Mouse (Mus musculus): ENCODE measurements at regions not wholly inside any gene's neighbourhood (a gene's known extent, or its start where the extent isn't known, plus 50 kb on each side); places are given as distances from the start of the nearest gene placed in this dataset.

- no peak for DNase-seq (ENCODE audit: low spot score)
Measured at GRCm38 (mm10) chr15:39998063-39998462, 136.1 kb upstream of the 9330182O14Rik start.

GRCm38 (mm10) chr15:40000022-40000421, 134.1 kb upstream of the 9330182O14Rik start:
- DNase-seq (ENCODE audit: low spot score): no peak

- no peak for DNase-seq (ENCODE audit: low spot score)
Measured at GRCm38 (mm10) chr15:40005096-40005495, 129.1 kb upstream of the 9330182O14Rik start.

GRCm38 (mm10) chr15:40007844-40008243, 126.3 kb upstream of the 9330182O14Rik start:
- DNase-seq (ENCODE audit: low spot score): peak; percentile 27

- no peak for DNase-seq (ENCODE audit: low spot score)
Measured at GRCm38 (mm10) chr15:40013833-40014232, 120.3 kb upstream of the 9330182O14Rik start.

- DNase-seq (ENCODE audit: low spot score): no peak
Measured at GRCm38 (mm10) chr15:40017019-40017418, 117.1 kb upstream of the 9330182O14Rik start.

- DNase-seq (ENCODE audit: low spot score): no peak
Measured at GRCm38 (mm10) chr15:40017597-40017996, 116.6 kb upstream of the 9330182O14Rik start.

GRCm38 (mm10) chr15:40018047-40018791, 115.9 kb upstream of the 9330182O14Rik start:
- peak; percentile 13 for DNase-seq (ENCODE audit: low spot score)

GRCm38 (mm10) chr15:40018792-40019151, 115.4 kb upstream of the 9330182O14Rik start:
- DNase-seq (ENCODE audit: low spot score): no peak

GRCm38 (mm10) chr15:40019226-40019625, 114.9 kb upstream of the 9330182O14Rik start:
- no peak for DNase-seq (ENCODE audit: low spot score)

GRCm38 (mm10) chr15:40020097-40020496, 114.1 kb upstream of the 9330182O14Rik start:
- DNase-seq (ENCODE audit: low spot score): no peak

GRCm38 (mm10) chr15:40020646-40021045, 113.5 kb upstream of the 9330182O14Rik start:
- no peak for DNase-seq (ENCODE audit: low spot score)

- no peak for DNase-seq (ENCODE audit: low spot score)
Measured at GRCm38 (mm10) chr15:40023195-40023594, 111.0 kb upstream of the 9330182O14Rik start.

GRCm38 (mm10) chr15:40032088-40032487, 102.1 kb upstream of the 9330182O14Rik start:
- no peak for DNase-seq (ENCODE audit: low spot score)

GRCm38 (mm10) chr15:40036181-40036580, 98.0 kb upstream of the 9330182O14Rik start:
- no peak for DNase-seq (ENCODE audit: low spot score)

GRCm38 (mm10) chr15:40037266-40037665, 96.9 kb upstream of the 9330182O14Rik start:
- DNase-seq (ENCODE audit: low spot score): no peak

- DNase-seq (ENCODE audit: low spot score): peak; percentile 7
Measured at GRCm38 (mm10) chr15:40046219-40046618, 87.9 kb upstream of the 9330182O14Rik start.

GRCm38 (mm10) chr15:40047100-40047499, 87.1 kb upstream of the 9330182O14Rik start:
- no peak for DNase-seq (ENCODE audit: low spot score)

GRCm38 (mm10) chr15:40068051-40068450, 66.1 kb upstream of the 9330182O14Rik start:
- DNase-seq (ENCODE audit: low spot score): no peak

- DNase-seq (ENCODE audit: low spot score): no peak
Measured at GRCm38 (mm10) chr15:40075334-40075893, 58.8 kb upstream of the 9330182O14Rik start.

- DNase-seq (ENCODE audit: low spot score): no peak
Measured at GRCm38 (mm10) chr15:40079872-40080271, 54.3 kb upstream of the 9330182O14Rik start.
